Mouse (Mus musculus) embryonic fibroblast, embryonic 13.5 days (primary cell): ENCODE measurements at regions not wholly inside any gene's neighbourhood (a gene's known extent, or its start where the extent isn't known, plus 50 kb on each side); places are given as distances from the start of the nearest gene placed in this dataset.

Experiments
- H3K27ac ChIP-seq: 2 replicates; pipeline ENCODE4 v1.5.1; 2012; ENCODE audit warnings: low read length, control low read depth, inconsistent platforms; ENCODE audit not compliant: insufficient read depth
- H3K4me1 ChIP-seq: 2 replicates; pipeline ENCODE4 v1.6.1; 2011; ENCODE audit warnings: low read length; ENCODE audit not compliant: control insufficient read depth, insufficient read depth
- H3K4me3 ChIP-seq: 2 replicates; pipeline ENCODE4 v1.5.1; 2011; ENCODE audit warnings: mild to moderate bottlenecking, control low read depth, low read length; ENCODE audit not compliant: insufficient read depth
- CTCF ChIP-seq: IDR thresholded peaks from 2 replicates; pipeline ENCODE4 v1.5.1; 2011; ENCODE audit warnings: mild to moderate bottlenecking, control low read depth, low read length, moderate library complexity, borderline replicate concordance; ENCODE audit not compliant: insufficient read depth
- POLR2A ChIP-seq: IDR thresholded peaks from 2 replicates; pipeline ENCODE4 v1.6.1; 2011; ENCODE audit warnings: low read depth, mild to moderate bottlenecking, control low read depth, low read length, moderate library complexity

DNA sequence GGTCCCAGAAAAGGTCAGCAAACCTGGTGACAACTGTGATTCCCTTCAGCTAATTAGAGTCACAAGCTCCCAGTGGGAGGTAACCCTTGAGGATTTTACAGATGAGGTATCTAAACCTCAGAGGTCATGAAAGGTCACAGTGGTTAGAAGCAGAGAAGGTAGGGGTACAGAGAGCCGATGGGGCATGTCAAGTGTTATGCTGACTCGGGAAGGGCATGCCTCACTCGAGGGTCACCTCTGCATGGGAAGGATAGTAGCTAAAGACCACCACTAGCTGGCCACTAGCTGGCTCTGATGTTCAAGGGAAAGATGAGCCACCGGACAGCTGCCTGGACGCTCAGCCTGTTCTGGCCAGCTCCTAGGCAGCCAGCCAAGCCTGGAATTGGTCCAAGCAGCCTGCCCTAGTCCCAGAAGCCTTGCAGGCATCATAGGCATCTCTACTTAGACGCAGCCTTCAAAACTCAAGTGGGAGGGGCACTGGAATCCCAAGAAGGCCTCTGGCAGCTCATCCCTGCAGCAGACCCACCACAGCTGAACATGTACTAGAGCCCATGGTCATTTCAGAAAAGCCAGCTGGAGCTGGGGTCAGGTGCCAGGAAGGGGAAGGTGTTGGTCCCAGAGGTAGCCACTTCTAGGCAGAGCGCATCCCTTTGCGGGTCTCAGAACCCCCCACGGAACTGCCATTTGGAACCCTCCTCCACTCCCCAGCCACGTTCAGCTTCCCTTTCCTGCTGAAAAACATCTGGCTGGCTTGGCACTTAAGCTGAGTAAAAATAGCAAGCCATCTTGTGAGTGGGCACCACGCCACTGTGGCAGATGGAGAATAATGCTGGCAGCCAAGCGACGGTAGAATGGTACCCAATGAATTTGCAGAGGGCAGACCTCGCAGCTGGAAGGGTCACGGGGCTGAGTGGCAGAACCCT, 159.8 kb downstream of the Rybp start:
- Histone ChIP-seq H3K4me1 (no peaks in the 10 kb centered on the region), H3K4me3 (no peak overlapping the region), H3K27ac (no peak overlapping the region)
- no peak for TF ChIP-seq POLR2A
- no peak for TF ChIP-seq CTCF

DNA sequence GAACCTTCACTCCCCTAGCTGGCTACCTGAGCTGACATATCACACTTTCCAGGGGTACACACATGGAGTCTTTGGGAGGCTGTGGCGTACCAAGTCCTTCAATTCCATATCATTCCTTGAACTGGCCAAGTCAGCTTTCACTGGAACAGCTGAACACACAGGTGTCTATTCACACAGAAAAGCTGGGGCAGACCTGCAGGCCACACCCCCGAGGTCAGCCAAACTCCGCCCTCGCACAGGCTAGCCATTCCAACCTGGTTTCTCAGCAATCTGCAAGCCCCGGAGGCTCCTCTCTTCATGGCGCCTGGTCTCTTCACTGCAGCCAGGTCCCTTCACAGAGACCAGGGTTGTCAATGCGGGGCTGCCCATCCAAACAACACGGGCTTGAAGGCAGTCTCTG, 160.5 kb downstream of the Rybp start:
- TF ChIP-seq POLR2A, result no peak
- TF ChIP-seq CTCF, result no peak
- Histone ChIP-seq H3K4me3 (no peak overlapping the region), H3K27ac (no peak overlapping the region), H3K4me1 (no peaks in the 10 kb centered on the region)

GRCm38 (mm10) chr6:100126326-100126725, 161.0 kb downstream of the Rybp start:
- Histone ChIP-seq H3K4me3 (no peak overlapping the region), H3K4me1 (no peaks in the 10 kb centered on the region)
- no peak for TF ChIP-seq CTCF

GRCm38 (mm10) chr6:100121240-100121639, 166.0 kb downstream of the Rybp start:
- TF ChIP-seq CTCF, result no peak
- no peak for TF ChIP-seq POLR2A
- no peaks in the 10 kb centered on the region; the same call in 1 of the 2 replicates for H3K4me1 ChIP-seq
- no peak overlapping the region for H3K27ac ChIP-seq
- no peak overlapping the region for H3K4me3 ChIP-seq

More at GRCm38 (mm10) chr6:100126326-100126725, 161.0 kb downstream of the Rybp start:
- H3K27ac ChIP-seq, result no peak overlapping the region

DNA sequence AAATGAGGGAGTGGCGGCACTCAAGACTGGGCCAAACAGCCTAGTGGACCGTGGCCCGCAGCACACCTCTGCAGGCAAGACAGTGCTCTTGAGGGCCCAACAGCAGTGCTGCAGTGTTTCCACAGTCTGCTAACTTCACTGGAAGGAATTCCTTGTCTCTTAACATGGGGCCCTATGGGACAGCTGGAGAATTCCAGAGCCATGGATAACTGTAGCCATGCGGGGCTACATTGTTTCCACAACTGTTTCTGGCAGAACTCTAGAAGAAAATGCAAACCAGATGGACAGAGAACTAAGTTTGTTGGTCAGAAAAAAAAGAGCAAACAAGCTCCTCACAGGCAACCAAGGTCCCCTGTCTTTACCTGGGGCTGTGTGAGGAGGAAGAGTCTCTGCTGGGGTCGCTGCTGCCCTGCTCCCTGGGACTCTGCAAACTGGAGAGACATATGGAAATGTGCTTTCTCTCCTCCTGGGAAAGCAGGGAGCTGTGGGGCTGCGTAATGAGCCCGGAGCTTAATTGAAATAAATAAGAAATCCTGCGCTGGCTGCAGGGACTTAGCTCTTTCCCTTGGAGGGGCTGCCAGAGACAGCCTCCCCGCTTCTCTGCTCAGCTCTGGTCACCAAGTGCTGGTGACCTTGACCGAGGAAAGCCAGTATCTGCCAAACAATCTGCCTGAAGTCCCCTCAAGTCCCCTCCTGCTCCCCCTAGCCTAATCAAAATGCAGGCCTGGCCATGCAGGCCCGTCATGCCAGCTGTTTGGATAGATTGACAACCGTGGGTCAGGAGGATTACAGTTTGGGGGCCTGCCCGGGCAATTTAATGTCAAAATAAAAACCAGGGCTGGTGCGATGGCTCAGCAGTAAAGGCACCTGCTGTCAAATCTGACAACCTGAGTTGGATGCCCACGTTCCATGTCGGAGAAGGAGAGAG, 167.0 kb downstream of the Rybp start:
- Histone ChIP-seq H3K27ac (no peak overlapping the region), H3K4me3 (no peak overlapping the region), H3K4me1 (no peaks in the 10 kb centered on the region; the same call in 1 of the 2 replicates)
- TF ChIP-seq CTCF (no peak), POLR2A (no peak)

- no peak overlapping the region for H3K27ac ChIP-seq
- TF ChIP-seq POLR2A (no peak), CTCF (no peak)
- no peak overlapping the region for H3K4me3 ChIP-seq
- H3K4me1 ChIP-seq, result no peaks in the 10 kb centered on the region; the same call in 1 of the 2 replicates
These were observed 170.2 kb downstream of the Rybp start for GRCm38 (mm10) chr6:100117084-100117483.

DNA sequence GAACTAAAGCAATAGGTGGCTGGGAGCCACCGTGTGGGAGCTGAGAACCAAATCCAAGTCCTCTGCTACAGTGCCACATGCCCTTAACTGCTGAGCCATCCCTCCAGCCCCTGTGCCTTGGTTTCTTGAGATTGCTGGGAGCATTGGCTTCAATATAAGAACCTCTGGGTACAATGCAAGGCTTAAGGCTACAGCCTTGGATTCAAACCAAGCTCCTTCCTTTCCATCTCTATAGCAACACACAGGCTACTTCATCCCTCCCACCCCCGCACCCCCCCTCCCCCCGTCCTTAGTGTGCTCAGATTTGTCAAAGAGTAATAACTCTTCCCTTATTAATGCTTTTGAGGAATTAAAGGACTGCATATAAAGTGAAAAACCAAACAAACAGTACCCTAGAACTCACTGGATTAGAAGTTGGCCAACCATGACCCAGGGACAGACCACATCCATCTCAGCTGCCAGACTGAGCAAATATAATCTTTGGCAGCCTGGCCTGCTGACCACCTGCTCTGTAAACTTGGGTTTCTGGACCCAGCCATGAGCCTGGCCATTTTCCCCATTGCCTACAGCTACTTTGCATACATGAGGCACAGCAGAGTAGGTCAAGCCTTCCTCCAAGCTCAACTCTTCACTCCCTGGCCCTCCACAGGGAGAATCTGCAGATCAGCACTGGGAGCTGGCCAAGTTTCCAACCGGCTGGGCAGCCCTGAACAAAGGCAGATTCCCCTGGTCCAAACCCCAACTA, 173.7 kb downstream of the Rybp start:
- no peak overlapping the region for H3K4me3 ChIP-seq
- TF ChIP-seq CTCF, result no peak
- TF ChIP-seq POLR2A, result no peak
- H3K27ac ChIP-seq, result no peak overlapping the region
- H3K4me1 ChIP-seq, result no peaks in the 10 kb centered on the region

DNA sequence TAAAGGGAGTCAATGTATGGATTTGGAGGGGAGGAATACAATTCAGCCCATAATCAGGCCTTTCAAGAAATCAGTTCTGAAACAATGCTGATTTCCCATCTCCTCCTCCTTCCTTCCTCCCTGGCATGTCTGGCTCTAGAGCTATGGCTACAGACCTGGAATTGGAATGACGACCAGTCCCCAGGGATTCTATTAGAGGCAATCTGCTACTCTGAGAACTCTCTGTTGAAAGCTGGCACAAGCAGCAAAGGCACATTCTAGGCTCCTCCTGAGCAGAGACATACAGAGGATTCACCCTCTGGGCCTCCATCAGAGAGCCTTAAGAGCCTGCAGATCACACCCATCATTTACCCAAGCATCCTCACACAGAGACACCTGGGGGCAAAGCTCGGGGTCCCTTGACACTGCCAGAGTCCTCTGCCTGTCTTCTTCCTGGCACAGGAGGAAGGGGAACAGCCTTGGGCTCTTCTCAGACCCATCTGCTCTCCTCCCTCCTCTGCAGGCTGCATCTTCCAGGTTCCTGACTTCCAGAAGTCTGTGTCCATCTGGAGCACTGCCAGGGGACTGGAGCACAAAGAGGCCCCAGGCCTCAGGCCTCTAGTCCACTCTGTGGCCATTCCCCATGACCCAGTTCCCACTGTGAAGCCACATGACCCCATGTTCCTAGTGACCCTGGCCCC, 176.2 kb downstream of the Rybp start:
- Histone ChIP-seq H3K27ac (no peak overlapping the region), H3K4me3 (no peak overlapping the region), H3K4me1 (no peaks in the 10 kb centered on the region)
- TF ChIP-seq POLR2A (no peak), CTCF (no peak)

GRCm38 (mm10) chr6:100109979-100110378, 177.3 kb downstream of the Rybp start:
- Histone ChIP-seq H3K27ac (no peak overlapping the region), H3K4me1 (no peaks in the 10 kb centered on the region), H3K4me3 (no peak overlapping the region)
- TF ChIP-seq POLR2A, result no peak
- no peak for TF ChIP-seq CTCF

- no peak for TF ChIP-seq CTCF
- no peak for TF ChIP-seq POLR2A
- Histone ChIP-seq H3K27ac (no peak overlapping the region), H3K4me3 (no peak overlapping the region), H3K4me1 (no peaks in the 10 kb centered on the region)
These were observed 177.9 kb downstream of the Rybp start for GRCm38 (mm10) chr6:100109351-100109750.
